ENCODE assay signal across 9 mouse cellular contexts in the genomic region with DNA sequence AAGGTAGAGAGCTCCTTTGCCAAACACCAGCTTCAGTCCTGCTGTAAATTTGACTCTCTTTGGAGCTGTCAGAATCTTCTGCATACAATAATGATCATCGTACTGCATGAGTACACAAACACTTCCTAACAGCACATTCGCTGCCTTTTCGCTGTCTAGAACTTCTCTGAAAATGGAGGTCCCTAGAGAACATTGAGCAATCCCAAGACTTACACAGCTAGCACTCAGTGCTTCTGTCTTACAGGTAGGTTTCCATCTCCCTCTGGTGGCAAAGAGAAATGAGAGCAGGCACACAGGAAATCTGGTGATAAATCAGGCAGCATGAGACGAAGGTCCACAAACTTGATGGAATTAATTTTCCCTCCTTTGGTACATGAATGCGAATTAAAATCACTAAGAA.
DNase-seq lines count a peak whose midpoint lies in the region; ATAC-seq and TF ChIP-seq lines count a peak whose summit lies in the region.
"Had no signal": no experiment of that assay in that cellular context is flagged by ENCODE, and none has a peak within 500 bp of the region (broad histone marks: within the 10 kb centered on the region; RNA-seq: fewer than 3 reads in every experiment).

No protein-coding gene starts in this region.

- H3K9ac ChIP-seq in midbrain, embryonic 12.5 days (replicated peaks): no peak overlapping the region
- H3K9ac ChIP-seq: stomach, embryonic 15.5 days had no signal

- H3K4me2 ChIP-seq in midbrain, embryonic 12.5 days (replicated peaks): no peak overlapping the region
- H3K4me2 ChIP-seq: stomach, embryonic 15.5 days had no signal

- H3K4me1 ChIP-seq in kidney, adult 2 months (ENCODE audit: control insufficient read depth, insufficient read depth, low read length): no peaks in the 10 kb centered on the region
- no peaks in the 10 kb centered on the region for H3K4me1 ChIP-seq in midbrain, embryonic 12.5 days
- H3K4me1 ChIP-seq: stomach, embryonic 15.5 days had no signal

- TF ChIP-seq CTCF in kidney, adult 2 months (conservative IDR thresholded peaks at IDR 0.05; ENCODE audit: insufficient read depth, insufficient read length, low read depth, low read length): peak; percentile 35

- H3K27me3 ChIP-seq in kidney, adult 2 months (replicated peaks; ENCODE audit: control insufficient read depth, insufficient read depth, low read length): no peaks in the 10 kb centered on the region; the same call in 1 of the 2 replicates
- no peaks in the 10 kb centered on the region for H3K27me3 ChIP-seq in midbrain, embryonic 12.5 days
- H3K27me3 ChIP-seq: stomach, embryonic 15.5 days had no signal

- no peaks in the 10 kb centered on the region for H3K36me3 ChIP-seq in kidney, adult 2 months (ENCODE audit: control insufficient read depth, insufficient read depth, low read length)
- no peaks in the 10 kb centered on the region for H3K36me3 ChIP-seq in midbrain, embryonic 12.5 days
- H3K36me3 ChIP-seq: stomach, embryonic 15.5 days had no signal

- ATAC-seq in midbrain, embryonic 12.5 days (ENCODE audit: low FRiP score, low read depth): peak; percentile 77; the same call in 1 of the 2 replicates

- intact Hi-C loops in gastrocnemius, postnatal 14 days (cut with DNase I; ENCODE audit: low total_unique reads): no loop called here

- 31% methylated on average over 5 of the region's 5 CpGs for WGBS in kidney, adult 2 months
- 50% methylated on average over 5 of the region's 5 CpGs for WGBS in midbrain, embryonic 12.5 days

- no peak overlapping the region for H3K4me3 ChIP-seq in kidney, adult 2 months (ENCODE audit: insufficient read depth, low read depth, low read length)
- no peak overlapping the region for H3K4me3 ChIP-seq in midbrain, embryonic 12.5 days
- H3K4me3 ChIP-seq: stomach, embryonic 15.5 days had no signal

- TF ChIP-seq POLR2A in kidney, adult 2 months (IDR thresholded peaks at IDR 0.05; ENCODE audit: low read depth, low read length): no peak

- H3K9me3 ChIP-seq in midbrain, embryonic 12.5 days: no peaks in the 10 kb centered on the region
- H3K9me3 ChIP-seq: stomach, embryonic 15.5 days had no signal

- DNase-seq in heart, postnatal 4 days: peak; percentile 13
- DNase-seq in heart, adult 9 months (ENCODE audit: low spot score in 2 of 2): no peak
- DNase-seq in Muller cell, postnatal 12 days (ENCODE audit: inconsistent ontology term): peak; percentile 28
- DNase-seq in embryo, embryonic 11 days: peak; percentile 62
- DNase-seq in kidney, adult 2 months: peak; percentile 32
- DNase-seq in gastrocnemius, postnatal 14 days: no peak
- no peak for DNase-seq in adrenal gland, adult 18-20 months (ENCODE audit: low spot score in 2 of 2)

- H3K27ac ChIP-seq in kidney, adult 2 months (ENCODE audit: insufficient read depth, low read depth, low read length): no peak overlapping the region
- no peak overlapping the region for H3K27ac ChIP-seq in midbrain, embryonic 12.5 days (replicated peaks)
- H3K27ac ChIP-seq: stomach, embryonic 15.5 days had no signal

Comparison
In these comparisons a context has a peak if more than half of its experiments do, and no peak if none do; other contexts are left out.
1. DNase-seq: peak in heart, postnatal 4 days (single experiment), Muller cell, postnatal 12 days (single experiment), embryo, embryonic 11 days (single experiment) and kidney, adult 2 months (single experiment); none in heart, adult 9 months (0 of 2), gastrocnemius, postnatal 14 days (single experiment) and adrenal gland, adult 18-20 months (0 of 2).